Mouse (Mus musculus): Measurements from ENCODE around the gene Itgb8.

The Itgb8 gene

DNA sequence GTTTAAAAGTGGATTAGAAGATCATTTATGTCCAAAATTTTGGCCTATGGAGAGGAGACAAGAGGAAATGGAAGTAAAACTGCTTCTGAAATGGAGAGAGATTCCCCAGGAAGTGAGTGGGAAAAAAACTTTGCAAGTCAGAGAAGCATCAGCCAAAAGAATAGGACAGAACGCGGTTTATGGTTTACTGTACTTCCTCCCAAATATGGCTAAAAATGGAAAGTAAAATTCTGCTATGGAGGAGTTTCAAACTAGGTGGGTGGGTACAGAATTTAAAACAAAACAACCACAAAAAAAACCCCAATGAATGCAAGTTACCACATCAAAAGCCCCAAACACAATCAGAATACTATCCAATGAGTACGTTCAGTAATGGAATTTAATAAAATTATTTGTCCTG, 90.8 kb downstream of the Itgb8 start:
- DNase-seq (ENCODE audit: low read depth in 1 of 2, low spot score in 2 of 2): no peak

DNA sequence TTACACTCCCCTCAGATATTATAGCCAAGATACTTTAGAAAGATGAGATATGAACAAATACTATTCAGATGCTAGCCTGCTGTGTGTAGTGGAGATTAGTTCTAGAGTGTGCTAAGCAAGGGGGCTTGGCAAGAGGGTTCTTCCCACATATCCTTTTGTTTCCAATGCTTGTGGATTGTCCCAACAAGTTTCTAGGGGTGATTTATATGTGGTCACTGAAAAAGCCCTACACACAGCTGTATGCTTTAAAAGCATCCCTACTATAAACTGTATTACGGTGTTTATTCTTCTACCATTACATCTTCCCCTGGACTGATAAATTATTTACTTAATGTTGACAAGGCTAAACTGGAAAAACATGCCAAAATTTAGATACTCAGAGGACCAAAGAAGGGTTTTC, 92.6 kb downstream of the Itgb8 start:
- DNase-seq (ENCODE audit: low read depth in 1 of 2, low spot score in 2 of 2): no peak

- no peak for DNase-seq (ENCODE audit: low read depth in 1 of 2, low spot score in 2 of 2)
Observed at GRCm38 (mm10) chr12:119137946-119138345, 100.7 kb downstream of the Itgb8 start.

DNA sequence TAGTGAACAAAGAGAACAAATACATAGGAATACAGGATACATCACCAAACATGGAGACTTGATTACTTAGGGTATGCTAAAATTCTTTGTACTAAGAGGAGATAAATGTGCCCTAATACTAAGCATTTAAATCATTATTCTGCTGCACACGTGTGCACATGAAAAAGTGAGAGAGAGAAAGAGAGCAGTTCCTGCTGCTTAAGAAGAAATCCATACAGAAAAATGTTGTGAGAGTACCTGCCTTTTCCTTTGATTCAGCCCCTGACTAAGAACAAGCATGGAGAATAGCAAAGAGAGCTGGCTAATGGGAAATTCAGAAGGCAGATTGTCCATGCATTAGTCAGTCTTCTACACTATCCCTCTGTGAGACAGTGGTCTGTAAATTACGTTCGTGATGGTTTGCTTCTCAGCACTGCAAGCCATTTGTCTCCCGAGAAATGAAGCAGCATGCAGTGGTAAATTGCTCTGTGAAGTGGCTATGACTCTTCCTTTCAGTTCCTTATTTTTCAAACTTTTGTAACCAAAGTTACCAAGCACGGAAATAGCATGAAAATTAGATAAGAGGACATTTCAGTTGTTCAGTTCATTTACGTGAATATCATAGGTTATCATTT, 125.0 kb downstream of the Itgb8 start:
- DNase-seq (ENCODE audit: low read depth in 1 of 2, low spot score in 2 of 2): no peak

DNA sequence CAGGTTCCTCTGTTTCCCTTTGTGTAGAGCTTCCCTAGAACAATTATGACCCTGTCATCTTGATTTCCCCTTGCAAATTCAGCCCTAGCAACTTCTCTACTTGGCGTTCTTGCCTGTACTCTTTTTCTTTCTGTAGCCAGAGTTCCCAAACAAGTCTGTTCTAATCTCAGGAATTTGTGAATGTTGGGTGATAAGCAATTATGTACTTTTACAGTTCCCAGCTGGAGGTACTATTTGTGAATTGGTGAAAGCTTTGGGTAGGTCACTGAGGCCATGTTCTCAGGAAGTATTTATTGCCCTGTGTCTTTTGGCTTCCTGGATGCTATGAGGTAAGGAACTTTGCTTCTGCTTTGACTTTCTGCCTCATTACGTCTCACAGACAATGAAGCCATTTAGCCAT, 128.5 kb downstream of the Itgb8 start:
- DNase-seq (ENCODE audit: low read depth in 1 of 2, low spot score in 2 of 2): no peak
